Mouse (Mus musculus): ENCODE data around the gene Naa80. TPM values are rescaled to one million over a fixed set of nuclear protein-coding genes. Genes with fewer than 3 reads are reported as not detected.

The Naa80 gene
- polyA plus RNA-seq (2011; ENCODE audit: insufficient read length, low read depth, missing spikeins) = 11.3 and 15.4 TPM in 2 replicates

DNA sequence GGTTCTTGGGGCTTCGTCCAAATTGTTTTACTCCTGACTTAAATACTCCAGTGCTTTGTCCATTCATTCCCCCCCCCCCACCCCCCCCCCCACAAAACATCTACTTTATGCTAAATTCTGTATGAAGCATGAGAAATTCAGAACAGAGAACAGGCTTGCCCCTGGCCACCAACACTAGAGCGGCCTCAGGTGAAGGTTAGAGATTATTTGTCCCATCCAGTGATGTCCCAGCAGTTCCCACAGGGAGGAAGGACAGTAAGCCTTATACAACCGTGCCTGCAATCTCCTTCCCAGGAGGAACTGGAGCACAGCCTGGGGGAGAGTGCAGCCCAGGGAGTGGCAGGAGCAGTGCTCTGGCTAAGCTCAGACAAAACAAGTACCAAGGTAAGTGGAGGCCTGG, at the start of gene Naa80:
TSS of gene Naa80 (plus strand) at position 301 of the 400 bp plus-strand sequence.
- TF ChIP-seq POLR2A (IDR thresholded peaks at IDR 0.05; ENCODE audit: low read depth, low read length) = no peak
- TF ChIP-seq CTCF (IDR thresholded peaks at IDR 0.05; ENCODE audit: borderline replicate concordance, insufficient read depth, low read length) = no peak
- peaks cover 5% of the 10 kb centered on the region; the same call in 1 of the 2 replicates for H3K4me1 ChIP-seq (ENCODE audit: control insufficient read depth, insufficient read depth, low read length)
- no peak within 1 kb of the TSS for H3K27ac ChIP-seq (ENCODE audit: insufficient read depth, low read length)
- no peak within 1 kb of the TSS for H3K4me3 ChIP-seq (ENCODE audit: insufficient read depth, low read length)

GRCm38 (mm10) chr9:107533791-107534407, 44.8 kb upstream of the Naa80 start, which contains the start of gene Tmem115:
TSS of gene Tmem115 (plus strand) at chr9:107533945.
- peak within 1 kb of the TSS; percentile 78 for H3K27ac ChIP-seq (ENCODE audit: insufficient read depth, low read length)
- peak within 1 kb of the TSS; percentile 76 for H3K4me3 ChIP-seq (ENCODE audit: insufficient read depth, low read length)
- TF ChIP-seq CTCF (IDR thresholded peaks at IDR 0.05; ENCODE audit: borderline replicate concordance, insufficient read depth, low read length) (no peak), POLR2A (IDR thresholded peaks at IDR 0.05; ENCODE audit: low read depth, low read length) (peak; percentile 93)
- peaks cover 5% of the 10 kb centered on the region; the same call in 1 of the 2 replicates for H3K4me1 ChIP-seq (ENCODE audit: control insufficient read depth, insufficient read depth, low read length)

DNA sequence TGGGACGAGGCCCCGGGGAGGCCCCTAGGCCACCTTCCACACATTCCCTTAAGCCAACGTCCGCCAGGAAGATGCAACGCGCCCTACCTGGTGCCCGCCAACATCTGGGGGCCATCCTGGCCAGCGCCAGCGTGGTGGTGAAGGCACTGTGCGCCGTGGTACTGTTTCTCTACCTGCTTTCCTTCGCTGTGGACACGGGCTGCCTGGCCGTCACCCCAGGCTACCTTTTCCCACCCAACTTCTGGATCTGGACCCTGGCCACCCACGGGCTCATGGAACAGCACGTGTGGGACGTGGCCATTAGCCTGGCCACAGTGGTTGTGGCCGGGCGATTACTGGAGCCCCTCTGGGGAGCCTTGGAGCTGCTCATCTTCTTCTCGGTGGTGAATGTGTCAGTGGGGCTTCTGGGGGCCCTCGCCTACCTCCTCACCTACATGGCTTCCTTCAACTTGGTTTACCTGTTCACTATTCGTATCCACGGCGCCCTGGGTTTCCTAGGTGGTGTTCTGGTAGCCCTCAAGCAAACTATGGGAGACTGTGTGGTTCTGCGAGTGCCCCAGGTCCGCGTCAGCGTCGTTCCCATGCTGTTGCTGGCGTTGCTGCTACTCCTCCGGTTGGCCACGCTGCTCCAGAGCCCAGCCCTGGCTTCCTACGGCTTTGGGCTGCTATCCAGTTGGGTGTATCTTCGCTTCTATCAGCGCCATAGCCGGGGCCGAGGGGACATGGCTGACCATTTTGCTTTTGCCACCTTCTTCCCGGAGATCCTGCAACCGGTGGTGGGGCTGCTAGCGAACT, 44.1 kb upstream of the Naa80 start:
- Histone ChIP-seq H3K27ac (ENCODE audit: insufficient read depth, low read length) (peak overlapping the region; percentile 78), H3K4me3 (ENCODE audit: insufficient read depth, low read length) (peak overlapping the region; percentile 76), H3K4me1 (ENCODE audit: control insufficient read depth, insufficient read depth, low read length) (peaks cover 5% of the 10 kb centered on the region; the same call in 1 of the 2 replicates)
- no peak for TF ChIP-seq CTCF (IDR thresholded peaks at IDR 0.05; ENCODE audit: borderline replicate concordance, insufficient read depth, low read length)
- TF ChIP-seq POLR2A (IDR thresholded peaks at IDR 0.05; ENCODE audit: low read depth, low read length) = no peak; the same call in 1 of the 2 replicates

GRCm38 (mm10) chr9:107538231-107538630, 40.5 kb upstream of the Naa80 start:
- H3K4me3 ChIP-seq (ENCODE audit: insufficient read depth, low read length) = no peak overlapping the region
- no peak overlapping the region for H3K27ac ChIP-seq (ENCODE audit: insufficient read depth, low read length)
- peaks cover 8% of the 10 kb centered on the region; the same call in 1 of the 2 replicates for H3K4me1 ChIP-seq (ENCODE audit: control insufficient read depth, insufficient read depth, low read length)
- TF ChIP-seq CTCF (IDR thresholded peaks at IDR 0.05; ENCODE audit: borderline replicate concordance, insufficient read depth, low read length) (no peak), POLR2A (IDR thresholded peaks at IDR 0.05; ENCODE audit: low read depth, low read length) (no peak)

DNA sequence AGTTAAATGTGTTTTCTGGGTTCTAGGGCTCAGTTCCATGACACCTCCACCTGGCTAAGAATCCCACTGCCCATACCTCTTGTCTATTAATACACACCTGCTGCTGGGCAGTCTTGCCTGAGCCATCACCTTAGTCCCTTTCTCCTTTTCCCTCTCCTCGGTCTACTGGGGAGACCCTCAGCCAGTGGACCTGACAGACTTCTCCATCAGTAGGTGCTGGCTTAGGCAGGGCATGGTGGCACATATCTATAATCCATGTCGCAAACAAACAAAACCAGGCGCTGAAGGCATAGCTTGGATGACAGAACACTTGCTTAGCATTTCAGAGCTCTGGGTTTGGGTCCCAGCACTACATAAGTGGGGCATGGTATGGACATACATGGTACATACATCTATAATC, 40.0 kb upstream of the Naa80 start:
- H3K4me1 ChIP-seq (ENCODE audit: control insufficient read depth, insufficient read depth, low read length) = peaks cover 8% of the 10 kb centered on the region; the same call in 1 of the 2 replicates
- no peak overlapping the region for H3K4me3 ChIP-seq (ENCODE audit: insufficient read depth, low read length)
- H3K27ac ChIP-seq (ENCODE audit: insufficient read depth, low read length) = no peak overlapping the region
- TF ChIP-seq CTCF (IDR thresholded peaks at IDR 0.05; ENCODE audit: borderline replicate concordance, insufficient read depth, low read length) (no peak), POLR2A (IDR thresholded peaks at IDR 0.05; ENCODE audit: low read depth, low read length) (no peak)

- no peak for TF ChIP-seq CTCF (IDR thresholded peaks at IDR 0.05; ENCODE audit: borderline replicate concordance, insufficient read depth, low read length)
- no peak for TF ChIP-seq POLR2A (IDR thresholded peaks at IDR 0.05; ENCODE audit: low read depth, low read length)
- H3K4me3 ChIP-seq (ENCODE audit: insufficient read depth, low read length) = no peak overlapping the region
- peaks cover 8% of the 10 kb centered on the region; the same call in 1 of the 2 replicates for H3K4me1 ChIP-seq (ENCODE audit: control insufficient read depth, insufficient read depth, low read length)
- no peak overlapping the region for H3K27ac ChIP-seq (ENCODE audit: insufficient read depth, low read length)
Measured at GRCm38 (mm10) chr9:107539940-107540339, 38.7 kb upstream of the Naa80 start.

DNA sequence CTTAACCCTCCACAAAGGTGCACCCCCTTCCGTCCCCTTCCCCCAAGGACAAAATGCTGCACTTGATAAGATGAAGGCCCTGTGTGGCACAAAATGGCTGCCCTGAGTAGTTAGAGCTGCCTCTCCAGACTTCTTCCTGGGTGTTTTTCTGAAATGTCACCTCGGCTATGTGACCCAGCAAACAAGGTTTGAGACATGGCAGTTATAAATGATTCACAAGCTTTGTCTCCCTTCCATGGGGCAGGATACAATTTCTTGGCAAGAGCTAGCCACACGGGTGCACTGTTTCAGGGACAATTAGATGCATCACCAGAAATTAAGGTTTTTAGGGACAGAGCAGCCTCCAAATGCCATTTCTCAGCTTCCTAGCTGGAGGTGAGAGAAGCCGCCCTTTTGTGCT, 38.3 kb upstream of the Naa80 start:
- H3K4me1 ChIP-seq (ENCODE audit: control insufficient read depth, insufficient read depth, low read length) = peaks cover 8% of the 10 kb centered on the region; the same call in 1 of the 2 replicates
- TF ChIP-seq POLR2A (IDR thresholded peaks at IDR 0.05; ENCODE audit: low read depth, low read length) = no peak
- TF ChIP-seq CTCF (IDR thresholded peaks at IDR 0.05; ENCODE audit: borderline replicate concordance, insufficient read depth, low read length) = no peak
- H3K27ac ChIP-seq (ENCODE audit: insufficient read depth, low read length) = no peak overlapping the region
- H3K4me3 ChIP-seq (ENCODE audit: insufficient read depth, low read length) = no peak overlapping the region

DNA sequence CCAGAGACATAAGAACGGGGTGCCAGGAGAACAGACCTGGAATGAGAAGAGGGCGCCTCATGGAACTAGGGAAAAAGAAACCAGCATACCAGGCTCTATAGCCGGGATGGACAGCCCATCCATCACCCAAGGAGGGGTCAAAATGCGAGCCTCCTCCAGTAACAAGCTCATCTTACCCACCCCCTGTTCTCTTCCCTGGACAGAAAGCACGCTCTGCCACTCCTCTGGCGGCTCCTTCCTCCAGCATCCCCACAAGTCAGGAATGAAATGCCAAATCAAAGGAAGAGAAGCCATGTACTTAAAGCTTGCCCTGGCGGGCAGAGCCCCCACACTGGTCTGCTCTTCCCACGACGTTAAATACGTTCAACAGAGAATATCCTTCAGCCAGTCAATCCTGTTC, 37.7 kb upstream of the Naa80 start:
- peak overlapping the region; percentile 62 for H3K4me3 ChIP-seq (ENCODE audit: insufficient read depth, low read length)
- TF ChIP-seq CTCF (IDR thresholded peaks at IDR 0.05; ENCODE audit: borderline replicate concordance, insufficient read depth, low read length) = no peak
- no peak for TF ChIP-seq POLR2A (IDR thresholded peaks at IDR 0.05; ENCODE audit: low read depth, low read length)

DNA sequence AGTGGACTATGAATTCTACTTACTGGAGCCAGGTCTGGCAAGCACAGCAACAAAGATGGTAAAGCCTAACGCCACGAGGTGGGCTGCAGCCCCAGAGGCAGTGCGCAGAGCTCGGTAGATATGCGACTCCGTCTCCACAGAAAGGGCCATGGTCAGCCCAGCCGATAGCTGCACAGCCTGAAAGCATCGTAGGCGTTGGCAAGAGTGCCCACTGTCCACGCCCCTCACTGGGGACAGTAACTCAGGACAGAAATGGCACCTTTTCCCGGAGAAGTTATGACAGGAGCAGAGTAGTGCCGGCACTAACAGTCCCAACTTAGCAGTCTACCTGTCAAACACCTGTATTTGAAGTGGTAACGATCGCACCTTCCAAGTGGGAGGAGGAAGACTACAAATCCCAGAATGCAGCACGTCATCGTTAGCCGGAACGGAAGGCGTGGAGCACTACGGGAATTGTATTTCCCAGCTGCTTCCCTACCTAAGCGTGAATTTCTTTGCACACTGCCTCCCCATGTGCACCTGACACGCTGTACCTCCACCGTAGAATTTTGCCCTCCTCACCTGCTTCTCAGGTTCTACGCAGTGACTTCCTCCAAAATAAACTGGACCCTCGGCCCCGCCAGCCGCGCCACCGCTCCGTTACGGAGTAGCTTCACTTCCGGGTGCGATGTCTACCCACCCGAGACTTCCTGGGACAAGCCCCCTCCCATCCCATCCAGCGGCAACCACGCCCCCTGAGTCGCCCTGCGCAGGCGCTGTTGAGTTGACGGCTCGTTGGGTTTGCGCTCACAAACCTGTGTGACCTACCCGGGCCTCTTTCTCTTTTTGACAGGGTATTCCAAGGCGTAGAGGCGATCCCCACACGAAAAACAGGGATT, 37.0 kb upstream of the Naa80 start, which contains the start of the genes Cyb561d2 and Nprl2:
TSS of gene Cyb561d2 (minus strand) at position 720 of the 878 bp plus-strand sequence.
TSS of gene Nprl2 (plus strand) at position 753 of the 878 bp plus-strand sequence.
- Histone ChIP-seq H3K4me3 (ENCODE audit: insufficient read depth, low read length) (peak within 1 kb of the TSS; percentile 62), H3K27ac (ENCODE audit: insufficient read depth, low read length) (no peak within 1 kb of the TSS), H3K4me1 (ENCODE audit: control insufficient read depth, insufficient read depth, low read length) (peaks cover 4% of the 10 kb centered on the region; the same call in 1 of the 2 replicates)
- peak; percentile 70 for TF ChIP-seq POLR2A (IDR thresholded peaks at IDR 0.05; ENCODE audit: low read depth, low read length)
- TF ChIP-seq CTCF (IDR thresholded peaks at IDR 0.05; ENCODE audit: borderline replicate concordance, insufficient read depth, low read length) = no peak

More for the DNA sequence above, 37.7 kb upstream of the Naa80 start:
- no peak overlapping the region for H3K27ac ChIP-seq (ENCODE audit: insufficient read depth, low read length)
- H3K4me1 ChIP-seq (ENCODE audit: control insufficient read depth, insufficient read depth, low read length) = peaks cover 8% of the 10 kb centered on the region; the same call in 1 of the 2 replicates

Data from embryonic fibroblast, embryonic 13.5 days (primary cell).